Mouse (Mus musculus): Measurements from ENCODE around the gene Syne1. TPM values are rescaled to one million over a fixed set of nuclear protein-coding genes. Genes with fewer than 3 reads are reported as not detected.

Syne1 gene
- polyA plus RNA-seq, 1 experiment = 17.5 TPM

GRCm38 (mm10) chr10:5185156-5186083 is 365.9 kb downstream of the Syne1 start:
- TF ChIP-seq POLR2A (IDR thresholded peaks at IDR 0.05; ENCODE audit: borderline replicate concordance, low read depth, low read length) (no peak), CTCF (IDR thresholded peaks at IDR 0.05; ENCODE audit: low read depth, low read length) (no peak)
- no peak overlapping the region for H3K4me3 ChIP-seq (ENCODE audit: insufficient read depth, low read length)
- H3K27ac ChIP-seq (ENCODE audit: insufficient read depth, low read depth, low read length) = no peak overlapping the region
- peaks cover 19% of the 10 kb centered on the region for H3K4me1 ChIP-seq (ENCODE audit: control insufficient read depth, insufficient read depth, low read length)

DNA sequence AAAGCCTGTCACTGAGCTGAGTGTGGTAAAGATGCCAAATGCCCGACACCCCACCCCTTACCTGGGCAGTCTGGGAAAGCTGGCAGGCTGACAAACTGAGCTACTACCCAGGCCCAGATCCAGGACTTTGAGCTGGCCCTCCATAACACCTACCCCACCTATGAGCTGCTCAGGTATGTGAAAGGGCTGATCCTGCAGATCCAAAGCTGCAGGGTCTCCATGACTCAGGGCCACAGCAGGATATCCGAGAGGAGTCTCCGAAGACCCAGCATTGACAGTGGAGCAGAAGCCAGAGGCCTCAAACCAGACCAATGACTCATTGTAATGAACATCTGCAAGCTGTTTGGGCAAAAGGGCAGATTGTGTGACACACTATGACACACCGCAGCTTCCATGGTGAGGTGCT is 369.5 kb downstream of the Syne1 start:
- Histone ChIP-seq H3K4me3 (ENCODE audit: insufficient read depth, low read length) (no peak overlapping the region), H3K4me1 (ENCODE audit: control insufficient read depth, insufficient read depth, low read length) (peaks cover 16% of the 10 kb centered on the region), H3K27ac (ENCODE audit: insufficient read depth, low read depth, low read length) (no peak overlapping the region)
- TF ChIP-seq CTCF (IDR thresholded peaks at IDR 0.05; ENCODE audit: low read depth, low read length) = no peak
- no peak for TF ChIP-seq POLR2A (IDR thresholded peaks at IDR 0.05; ENCODE audit: borderline replicate concordance, low read depth, low read length)

GRCm38 (mm10) chr10:5179891-5180290 is 371.4 kb downstream of the Syne1 start:
- no peak for TF ChIP-seq POLR2A (IDR thresholded peaks at IDR 0.05; ENCODE audit: borderline replicate concordance, low read depth, low read length)
- TF ChIP-seq CTCF (IDR thresholded peaks at IDR 0.05; ENCODE audit: low read depth, low read length) = no peak
- peaks cover 9% of the 10 kb centered on the region for H3K4me1 ChIP-seq (ENCODE audit: control insufficient read depth, insufficient read depth, low read length)
- H3K4me3 ChIP-seq (ENCODE audit: insufficient read depth, low read length) = no peak overlapping the region
- no peak overlapping the region for H3K27ac ChIP-seq (ENCODE audit: insufficient read depth, low read depth, low read length)

- H3K4me1 ChIP-seq (ENCODE audit: control insufficient read depth, insufficient read depth, low read length) = peaks cover 4% of the 10 kb centered on the region; the same call in 1 of the 2 replicates
- H3K27ac ChIP-seq (ENCODE audit: insufficient read depth, low read depth, low read length) = no peak overlapping the region
- H3K4me3 ChIP-seq (ENCODE audit: insufficient read depth, low read length) = no peak overlapping the region
- no peak for TF ChIP-seq POLR2A (IDR thresholded peaks at IDR 0.05; ENCODE audit: borderline replicate concordance, low read depth, low read length)
- no peak for TF ChIP-seq CTCF (IDR thresholded peaks at IDR 0.05; ENCODE audit: low read depth, low read length)
Observed at GRCm38 (mm10) chr10:5177446-5178015, 373.8 kb downstream of the Syne1 start.

DNA sequence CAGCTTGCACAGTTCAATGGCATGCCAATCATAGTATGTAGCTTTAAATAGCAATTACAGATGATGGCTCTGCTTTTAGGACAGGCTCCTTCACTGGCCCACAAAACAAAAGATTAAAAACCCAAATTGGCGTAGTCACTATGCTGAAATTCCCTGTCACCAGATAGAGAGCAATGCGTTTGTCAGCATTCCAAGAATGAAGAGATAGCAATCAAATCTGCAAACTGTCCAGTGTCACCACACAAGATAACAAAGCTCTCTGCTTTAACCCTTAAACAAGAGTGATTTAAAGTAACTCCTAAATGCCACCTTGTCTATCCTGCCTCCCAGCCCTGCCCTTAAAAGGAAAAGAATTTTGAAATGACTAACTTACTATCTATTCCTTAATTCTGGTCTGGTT is 374.9 kb downstream of the Syne1 start:
- no peak overlapping the region for H3K4me3 ChIP-seq (ENCODE audit: insufficient read depth, low read length)
- H3K27ac ChIP-seq (ENCODE audit: insufficient read depth, low read depth, low read length) = no peak overlapping the region
- no peaks in the 10 kb centered on the region for H3K4me1 ChIP-seq (ENCODE audit: control insufficient read depth, insufficient read depth, low read length)
- TF ChIP-seq POLR2A (IDR thresholded peaks at IDR 0.05; ENCODE audit: borderline replicate concordance, low read depth, low read length) (no peak), CTCF (IDR thresholded peaks at IDR 0.05; ENCODE audit: low read depth, low read length) (no peak)

GRCm38 (mm10) chr10:5170425-5170824 is 380.9 kb downstream of the Syne1 start:
- Histone ChIP-seq H3K4me1 (ENCODE audit: control insufficient read depth, insufficient read depth, low read length) (no peaks in the 10 kb centered on the region), H3K27ac (ENCODE audit: insufficient read depth, low read depth, low read length) (no peak overlapping the region), H3K4me3 (ENCODE audit: insufficient read depth, low read length) (no peak overlapping the region)
- TF ChIP-seq POLR2A (IDR thresholded peaks at IDR 0.05; ENCODE audit: borderline replicate concordance, low read depth, low read length) (no peak), CTCF (IDR thresholded peaks at IDR 0.05; ENCODE audit: low read depth, low read length) (no peak)

- no peak for TF ChIP-seq POLR2A (IDR thresholded peaks at IDR 0.05; ENCODE audit: borderline replicate concordance, low read depth, low read length)
- Histone ChIP-seq H3K27ac (ENCODE audit: insufficient read depth, low read depth, low read length) (no peak overlapping the region), H3K4me3 (ENCODE audit: insufficient read depth, low read length) (no peak overlapping the region)
Observed at GRCm38 (mm10) chr10:5167481-5167880, 383.8 kb downstream of the Syne1 start.

GRCm38 (mm10) chr10:5165439-5165838 is 385.8 kb downstream of the Syne1 start:
- H3K27ac ChIP-seq (ENCODE audit: insufficient read depth, low read depth, low read length) = no peak overlapping the region
- TF ChIP-seq POLR2A (IDR thresholded peaks at IDR 0.05; ENCODE audit: borderline replicate concordance, low read depth, low read length) (no peak), CTCF (IDR thresholded peaks at IDR 0.05; ENCODE audit: low read depth, low read length) (no peak)
- no peaks in the 10 kb centered on the region for H3K4me1 ChIP-seq (ENCODE audit: control insufficient read depth, insufficient read depth, low read length)
- no peak overlapping the region for H3K4me3 ChIP-seq (ENCODE audit: insufficient read depth, low read length)

More at GRCm38 (mm10) chr10:5167481-5167880, 383.8 kb downstream of the Syne1 start:
- H3K4me1 ChIP-seq (ENCODE audit: control insufficient read depth, insufficient read depth, low read length) = no peaks in the 10 kb centered on the region

GRCm38 (mm10) chr10:5163770-5164169 is 387.5 kb downstream of the Syne1 start:
- H3K4me3 ChIP-seq (ENCODE audit: insufficient read depth, low read length) = no peak overlapping the region
- TF ChIP-seq CTCF (IDR thresholded peaks at IDR 0.05; ENCODE audit: low read depth, low read length) = no peak
- no peak for TF ChIP-seq POLR2A (IDR thresholded peaks at IDR 0.05; ENCODE audit: borderline replicate concordance, low read depth, low read length)
- peaks cover 1% of the 10 kb centered on the region; the same call in 1 of the 2 replicates for H3K4me1 ChIP-seq (ENCODE audit: control insufficient read depth, insufficient read depth, low read length)
- no peak overlapping the region for H3K27ac ChIP-seq (ENCODE audit: insufficient read depth, low read depth, low read length)

DNA sequence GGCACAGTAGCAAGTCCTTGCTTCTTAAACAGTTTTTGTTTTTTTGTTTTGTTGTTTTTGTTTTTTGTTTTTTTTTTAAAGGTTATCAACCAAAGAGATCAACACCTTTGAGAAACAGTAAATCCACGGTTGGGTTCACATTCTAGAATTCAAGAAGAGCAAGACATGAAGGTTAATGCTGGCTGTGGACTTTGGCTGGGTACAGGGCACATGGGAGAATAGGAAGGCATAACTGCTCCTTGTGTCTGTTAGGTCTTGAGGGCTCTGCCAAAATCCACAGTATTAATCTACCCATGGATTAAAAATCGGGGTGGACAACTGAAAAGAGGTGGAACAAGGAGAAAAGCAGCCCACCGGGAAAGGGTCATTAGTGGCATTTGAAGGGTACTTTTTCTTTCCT is 388.0 kb downstream of the Syne1 start:
- no peak for TF ChIP-seq POLR2A (IDR thresholded peaks at IDR 0.05; ENCODE audit: borderline replicate concordance, low read depth, low read length)
- TF ChIP-seq CTCF (IDR thresholded peaks at IDR 0.05; ENCODE audit: low read depth, low read length) = no peak
- H3K4me1 ChIP-seq (ENCODE audit: control insufficient read depth, insufficient read depth, low read length) = peaks cover 2% of the 10 kb centered on the region; the same call in 1 of the 2 replicates
- no peak overlapping the region for H3K27ac ChIP-seq (ENCODE audit: insufficient read depth, low read depth, low read length)
- no peak overlapping the region for H3K4me3 ChIP-seq (ENCODE audit: insufficient read depth, low read length)

All from bone marrow macrophage, adult 2 months (primary cell).